Mouse (Mus musculus) Muller cell, postnatal 12 days (primary cell): ENCODE measurements around the gene Atp2b4.

ENCODE experiments used
- DNase-seq: peaks from one replicate; pipeline ENCODE4 v3.0.0-alpha.2; 2015; ENCODE audit errors: inconsistent ontology term

Atp2b4 gene

GRCm38 (mm10) chr1:133656811-133657210 is 144.0 kb downstream of the Atp2b4 start:
- no peak for DNase-seq

GRCm38 (mm10) chr1:133653033-133653432 is 147.8 kb downstream of the Atp2b4 start:
- no peak for DNase-seq

- no peak for DNase-seq
These were observed 150.4 kb downstream of the Atp2b4 start for GRCm38 (mm10) chr1:133650288-133651055.
